In the genomic region with DNA sequence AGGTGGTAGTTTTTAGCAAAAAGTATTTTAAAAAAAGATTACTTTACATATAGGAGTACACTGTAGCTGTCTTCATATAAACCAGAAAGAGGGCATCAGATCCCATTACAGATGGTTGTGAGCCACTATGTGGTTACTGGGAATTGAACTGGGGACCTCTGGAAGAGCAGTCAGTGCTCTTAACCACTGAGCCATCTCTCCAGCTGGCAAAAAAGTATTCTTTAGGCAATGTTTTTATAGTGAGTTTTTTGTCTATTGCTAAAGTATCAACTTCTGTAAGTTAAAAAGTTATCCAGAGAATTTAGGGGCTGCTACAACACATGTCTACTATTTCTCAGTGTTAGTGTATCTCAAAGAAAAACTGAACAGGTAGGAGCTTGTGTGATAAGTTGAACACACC, we compare ENCODE assay signal across 10 mouse cellular contexts. TPM values are rescaled to one million over a fixed set of nuclear protein-coding genes. Genes with fewer than 3 reads are reported as not detected.
DNase-seq lines count a peak whose midpoint lies in the region; ATAC-seq lines count a peak whose summit lies in the region.
"Had no signal": no experiment of that assay in that cellular context is flagged by ENCODE, and none has a peak within 500 bp of the region (broad histone marks: within the 10 kb centered on the region; RNA-seq: fewer than 3 reads in every experiment).

No protein-coding gene starts in this region.

- no peak for ATAC-seq in forebrain, embryonic 11.5 days (replicated peaks; ENCODE audit: low FRiP score)
- no peak for ATAC-seq in forebrain, embryonic 16.5 days
- no peak for ATAC-seq in limb, embryonic 13.5 days (ENCODE audit: low FRiP score, low read depth)

- H3K4me3 ChIP-seq in forebrain, embryonic 11.5 days (ENCODE audit: low read depth, low read length) = peak overlapping the region; percentile 60; the same call in 1 of the 2 replicates
- H3K4me3 ChIP-seq in forebrain, embryonic 16.5 days (replicated peaks; ENCODE audit: low read length) = no peak overlapping the region
- H3K4me3 ChIP-seq in limb, embryonic 13.5 days = peak overlapping the region; percentile 72

- peak overlapping the region; percentile 50; the same call in 1 of the 2 replicates for H3K4me2 ChIP-seq in forebrain, embryonic 11.5 days (ENCODE audit: low read depth, low read length, severe bottlenecking)
- H3K4me2 ChIP-seq in forebrain, embryonic 16.5 days (ENCODE audit: low read length) = no peak overlapping the region; the same call in 1 of the 2 replicates
- peak overlapping the region; percentile 70 for H3K4me2 ChIP-seq in limb, embryonic 13.5 days (replicated peaks)

- H3K27me3 ChIP-seq in forebrain, embryonic 11.5 days (ENCODE audit: control insufficient read depth, insufficient read depth, low read length) = no peaks in the 10 kb centered on the region
- H3K27me3 ChIP-seq in forebrain, embryonic 16.5 days (replicated peaks; ENCODE audit: control insufficient read depth, insufficient read depth, low read length) = no peaks in the 10 kb centered on the region
- H3K27me3 ChIP-seq in limb, embryonic 13.5 days = no peaks in the 10 kb centered on the region

- DNase-seq in forebrain, embryonic 11.5 days (ENCODE audit: low spot score) = no peak
- DNase-seq in retina, embryonic 14.5 days (ENCODE audit: low spot score) = peak; percentile 6
- no peak for DNase-seq in retina, postnatal 1 day
- no peak for DNase-seq in B cell, adult 2 months
- no peak for DNase-seq in layer of hippocampus, adult 18-20 months (ENCODE audit: low spot score in 2 of 2)
- no peak for DNase-seq in ovary, adult 18-20 months (ENCODE audit: low spot score)
- DNase-seq: cerebellum, postnatal 36 days; lung, postnatal 14 days had no signal

- peaks cover 11% of the 10 kb centered on the region; the same call in 1 of the 2 replicates for H3K36me3 ChIP-seq in forebrain, embryonic 11.5 days (ENCODE audit: control insufficient read depth, insufficient read depth, low read length)
- peaks cover 14% of the 10 kb centered on the region for H3K36me3 ChIP-seq in forebrain, embryonic 16.5 days (ENCODE audit: control insufficient read depth, insufficient read depth)
- peaks cover 31% of the 10 kb centered on the region for H3K36me3 ChIP-seq in limb, embryonic 13.5 days

- H3K27ac ChIP-seq in forebrain, embryonic 11.5 days (ENCODE audit: low read depth, low read length) = no peak overlapping the region; the same call in 1 of the 2 replicates
- no peak overlapping the region for H3K27ac ChIP-seq in forebrain, embryonic 16.5 days (ENCODE audit: low read length)
- H3K27ac ChIP-seq in limb, embryonic 13.5 days = no peak overlapping the region

- H3K9me3 ChIP-seq in forebrain, embryonic 11.5 days (ENCODE audit: control insufficient read depth, low read length) = no peaks in the 10 kb centered on the region
- no peaks in the 10 kb centered on the region for H3K9me3 ChIP-seq in forebrain, embryonic 16.5 days (ENCODE audit: control insufficient read depth, low read length)
- H3K9me3 ChIP-seq in limb, embryonic 13.5 days = no peaks in the 10 kb centered on the region

- no peak overlapping the region for H3K9ac ChIP-seq in forebrain, embryonic 11.5 days (ENCODE audit: low read length)
- H3K9ac ChIP-seq in forebrain, embryonic 16.5 days (replicated peaks; ENCODE audit: low read depth, low read length) = no peak overlapping the region
- no peak overlapping the region for H3K9ac ChIP-seq in limb, embryonic 13.5 days

- H3K4me1 ChIP-seq in forebrain, embryonic 11.5 days (replicated peaks; ENCODE audit: control insufficient read depth, insufficient read depth, low read length) = no peaks in the 10 kb centered on the region
- H3K4me1 ChIP-seq in forebrain, embryonic 16.5 days (replicated peaks; ENCODE audit: control insufficient read depth, insufficient read depth, low read length) = peaks cover 11% of the 10 kb centered on the region
- H3K4me1 ChIP-seq in limb, embryonic 13.5 days = peaks cover 12% of the 10 kb centered on the region; the same call in 1 of the 2 replicates

RNA-seq across cellular contexts. Expression of a gene that starts 1.0 kb away (rescaled TPM):
- polyA plus RNA-seq in forebrain, embryonic 11.5 days (2014; fragmentation: Nextera tagmentation; extraction: Ambion mirVana) = 14.5 and 16.1 TPM in 2 replicates
- 11.4 and 11.5 TPM in 2 replicates for polyA plus RNA-seq in forebrain, embryonic 16.5 days (2015; fragmentation: Nextera tagmentation; extraction: Ambion mirVana)
- 12.7 TPM in 2 replicates for polyA plus RNA-seq in limb, embryonic 13.5 days (2015; fragmentation: Nextera tagmentation; extraction: Ambion mirVana)
- 1 to 10 TPM; 3.2 to 3.8 TPM for total RNA-seq in layer of hippocampus, adult 18-20 months (2021)

RNA-seq across cellular contexts. Expression of a gene that starts 50.0 kb away (rescaled TPM):
- 30.8 and 38.7 TPM in 2 replicates for polyA plus RNA-seq in forebrain, embryonic 11.5 days (2014; fragmentation: Nextera tagmentation; extraction: Ambion mirVana)
- polyA plus RNA-seq in forebrain, embryonic 16.5 days (2015; fragmentation: Nextera tagmentation; extraction: Ambion mirVana) = 22.8 and 24.8 TPM in 2 replicates
- 24.8 and 26.2 TPM in 2 replicates for polyA plus RNA-seq in limb, embryonic 13.5 days (2015; fragmentation: Nextera tagmentation; extraction: Ambion mirVana)
- total RNA-seq in layer of hippocampus, adult 18-20 months (2021) = 10 to 100 TPM; 79.4 to 80.8 TPM
